Mouse (Mus musculus) heart, embryonic 10.5 days (tissue): ENCODE measurements at regions not wholly inside any gene's neighbourhood (a gene's known extent, or its start where the extent isn't known, plus 50 kb on each side); places are given as distances from the start of the nearest gene placed in this dataset.
A peak's percentile ranks its signal among the peaks of the same experiment; 100 is the strongest.

Experiments used
- DNase-seq: peaks from one replicate; pipeline ENCODE4 v3.0.0-alpha.2; 2017; ENCODE audit warnings: low spot score
- H3K27ac ChIP-seq: fragments of 300-500 bp; sonication (generic); 2 replicates; pipeline ENCODE4 v1.5.1; 2016; ENCODE audit warnings: mild to moderate bottlenecking
- H3K27me3 ChIP-seq: fragments of 300-500 bp; sonication (generic); 2 replicates; pipeline ENCODE4 v1.6.1; 2016; ENCODE audit warnings: mild to moderate bottlenecking; ENCODE audit not compliant: poor library complexity, insufficient read depth, severe bottlenecking
- H3K36me3 ChIP-seq: fragments of 300-500 bp; sonication (generic); 2 replicates; pipeline ENCODE4 v1.6.1; 2016; ENCODE audit warnings: mild to moderate bottlenecking, moderate library complexity
- H3K4me1 ChIP-seq: fragments of 300-500 bp; sonication (generic); 2 replicates; pipeline ENCODE4 v1.6.1; 2016; ENCODE audit warnings: mild to moderate bottlenecking
- H3K4me3 ChIP-seq: fragments of 300-500 bp; sonication (generic); 2 replicates; pipeline ENCODE4 v1.5.1; 2016; ENCODE audit warnings: mild to moderate bottlenecking, moderate library complexity
- H3K9me3 ChIP-seq: fragments of 300-500 bp; sonication (generic); 2 replicates; pipeline ENCODE4 v1.6.1; 2016; ENCODE audit warnings: mild to moderate bottlenecking, moderate library complexity
- WGBS: fragments of 180-500 bp; shearing (Covaris S2); methylation state at CpG from one replicate; pipeline ENCODE4 v1.1.7; 2016; 5-methylcytosine and 5-hydroxymethylcytosine counted together

DNA sequence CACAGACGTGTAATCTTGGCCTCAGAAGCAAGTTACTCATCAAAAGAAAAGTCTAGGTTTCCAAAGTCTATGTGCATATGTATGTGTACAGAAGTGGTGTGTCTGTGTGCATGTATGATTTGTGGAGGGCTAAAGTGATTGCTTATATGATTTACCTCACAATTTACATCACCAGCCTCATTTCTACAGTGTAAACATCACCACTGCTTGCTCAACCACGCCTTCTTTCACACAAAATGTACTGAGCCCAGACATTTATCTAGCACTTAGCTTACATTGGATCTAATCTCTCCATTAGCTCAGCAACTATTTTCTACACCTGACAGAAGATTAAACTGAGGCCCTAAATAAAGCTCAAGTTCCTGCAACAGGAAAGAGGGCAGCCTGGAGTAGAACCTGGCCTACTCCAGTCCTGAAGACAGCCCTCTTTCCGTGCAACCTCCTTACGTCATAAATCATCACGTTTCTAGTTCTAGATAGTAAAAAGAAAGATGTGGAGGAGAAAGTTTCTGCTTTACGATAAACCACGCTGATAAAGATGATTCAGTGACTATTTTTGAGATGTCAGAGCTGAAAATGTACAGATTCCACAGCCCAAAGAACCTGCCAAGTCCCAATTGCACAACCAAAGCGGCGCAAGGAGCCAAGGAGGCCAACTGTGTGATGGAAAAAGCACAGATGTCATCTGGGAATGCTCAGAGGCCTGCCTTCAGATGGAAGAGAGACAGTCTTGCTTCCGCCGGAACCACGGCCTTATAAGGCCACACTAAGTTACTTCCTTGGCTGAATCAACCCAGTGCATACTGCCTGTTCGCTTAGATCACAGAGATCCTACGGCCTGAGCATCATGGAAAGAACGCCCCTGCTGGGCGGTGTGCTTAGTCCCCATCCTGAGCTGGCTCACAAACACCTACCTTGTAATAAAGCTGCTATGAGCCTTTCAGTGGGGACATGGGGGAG lies 72.5 kb upstream of the Thbs1 start:
- 66% methylated on average over 16 of the region's 16 CpGs for WGBS
- Histone ChIP-seq H3K27ac (no peak overlapping the region), H3K27me3 (no peaks in the 10 kb centered on the region), H3K4me3 (no peak overlapping the region), H3K9me3 (no peaks in the 10 kb centered on the region), H3K4me1 (peaks cover 5% of the 10 kb centered on the region; the same call in 1 of the 2 replicates), H3K36me3 (no peaks in the 10 kb centered on the region)
- peak; percentile 79 for DNase-seq

DNA sequence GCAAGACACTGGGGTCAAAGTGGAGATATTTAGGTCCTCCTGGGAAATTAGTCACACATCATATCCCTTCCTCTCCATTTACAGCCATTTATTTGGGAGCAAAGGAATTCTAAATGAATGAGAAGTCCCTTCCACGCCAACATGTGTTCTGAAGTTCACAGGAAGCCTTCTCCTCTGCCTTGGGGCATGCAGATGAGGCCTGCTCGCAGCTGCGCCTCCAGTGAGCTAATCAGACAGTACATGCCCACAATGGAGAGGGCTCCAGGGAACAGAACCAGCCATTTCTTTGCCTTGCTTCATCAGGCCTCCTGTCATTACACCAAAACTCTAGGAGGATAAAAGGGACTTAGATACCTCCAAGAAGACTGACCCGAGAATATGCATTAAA lies 71.9 kb upstream of the Thbs1 start:
- Histone ChIP-seq H3K27ac (0 out of 2 replicates have a peak overlapping the region, but pooled peaks have one; percentile 48), H3K27me3 (no peaks in the 10 kb centered on the region), H3K9me3 (no peaks in the 10 kb centered on the region), H3K4me3 (no peak overlapping the region), H3K4me1 (peaks cover 5% of the 10 kb centered on the region; the same call in 1 of the 2 replicates), H3K36me3 (no peaks in the 10 kb centered on the region)
- WGBS: 77% methylated on average over 4 of the region's 4 CpGs
- no peak for DNase-seq

DNA sequence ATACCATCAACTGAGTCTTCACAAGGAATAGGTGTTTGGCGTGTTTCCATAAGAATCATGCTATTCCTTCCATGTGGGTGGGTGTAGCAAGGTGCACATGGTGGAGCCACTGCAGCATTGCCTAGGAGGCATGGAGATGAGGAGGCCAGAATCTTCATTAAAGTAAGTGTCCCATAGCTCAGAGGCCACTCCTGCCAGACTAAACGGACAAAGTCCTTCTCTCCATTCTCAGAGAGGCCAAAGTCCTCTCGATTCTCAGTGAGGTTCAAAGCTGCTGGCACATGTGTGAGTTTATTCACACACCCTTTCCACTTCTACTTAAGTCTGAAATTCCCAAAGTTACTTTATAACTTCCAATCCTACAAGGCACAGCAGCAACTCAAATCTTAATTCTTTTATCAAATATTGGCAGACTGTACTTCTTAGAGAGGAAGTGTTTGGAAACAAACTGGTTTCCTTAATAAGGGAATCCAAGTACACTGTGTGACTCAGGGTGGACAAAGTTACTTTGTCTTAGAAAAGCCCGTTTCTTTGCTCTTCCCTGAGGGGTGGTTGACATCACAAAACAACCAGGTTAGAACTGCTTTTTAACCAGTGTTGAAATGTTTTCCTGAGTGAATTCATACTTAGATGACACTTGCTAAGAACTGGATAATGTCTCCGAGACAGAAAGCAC lies 69.2 kb upstream of the Thbs1 start:
- no peak for DNase-seq
- whole genome bisulfite sequencing: 74% methylated on average over 5 of the region's 5 CpGs
- no peaks in the 10 kb centered on the region for H3K9me3 ChIP-seq

DNA sequence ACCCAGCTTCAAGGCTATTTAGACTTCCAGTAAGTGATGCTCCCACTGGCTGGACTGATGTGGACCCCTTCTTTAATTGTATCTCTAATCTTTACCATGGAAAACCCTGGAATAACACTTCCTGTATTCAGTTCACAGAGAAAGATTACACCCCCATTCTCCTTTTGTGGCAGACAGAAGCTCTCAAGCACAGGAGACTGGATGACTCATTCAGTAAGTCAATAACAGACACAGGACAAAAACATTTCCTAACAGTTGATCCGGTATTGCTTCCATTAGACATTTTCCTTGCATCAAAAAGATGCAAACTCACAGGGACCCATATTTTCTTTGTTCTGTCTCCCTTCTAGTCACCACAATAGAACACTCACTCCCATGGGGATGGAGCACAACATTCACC lies 67.0 kb upstream of the Thbs1 start:
- H3K36me3 ChIP-seq: no peaks in the 10 kb centered on the region
- 70% methylated on average over 1 of the region's 1 CpGs for WGBS
- H3K4me3 ChIP-seq: no peak overlapping the region
- H3K9me3 ChIP-seq: no peaks in the 10 kb centered on the region
- H3K27me3 ChIP-seq: no peaks in the 10 kb centered on the region
- DNase-seq: no peak
- H3K4me1 ChIP-seq: peaks cover 3% of the 10 kb centered on the region; the same call in 1 of the 2 replicates
- H3K27ac ChIP-seq: no peak overlapping the region

More for the DNA sequence above, 69.2 kb upstream of the Thbs1 start:
- H3K27me3 ChIP-seq: no peaks in the 10 kb centered on the region
- peaks cover 5% of the 10 kb centered on the region; the same call in 1 of the 2 replicates for H3K4me1 ChIP-seq
- H3K4me3 ChIP-seq: no peak overlapping the region
- no peaks in the 10 kb centered on the region for H3K36me3 ChIP-seq
- H3K27ac ChIP-seq: no peak overlapping the region

DNA sequence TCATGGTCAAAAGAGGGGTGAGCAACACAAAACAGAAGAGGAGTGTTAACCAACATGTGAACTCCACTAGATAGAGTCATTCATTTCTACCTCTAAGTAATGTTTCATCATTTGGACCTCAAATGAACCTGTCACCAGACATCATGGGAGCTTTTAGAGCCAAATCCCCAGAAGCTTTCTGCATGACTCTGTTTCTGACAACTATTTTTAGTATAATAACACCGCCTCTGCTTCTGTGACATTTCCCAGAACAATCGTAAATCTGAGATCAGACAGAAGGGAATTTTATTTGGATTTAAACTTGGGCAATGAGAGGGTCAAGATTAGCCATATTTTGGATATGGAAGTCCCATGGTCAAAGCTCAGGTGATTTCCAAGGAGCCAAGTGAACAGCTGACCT lies 61.4 kb upstream of the Thbs1 start:
- Histone ChIP-seq H3K9me3 (no peaks in the 10 kb centered on the region), H3K27me3 (no peaks in the 10 kb centered on the region), H3K27ac (no peak overlapping the region), H3K4me3 (no peak overlapping the region), H3K36me3 (no peaks in the 10 kb centered on the region), H3K4me1 (no peaks in the 10 kb centered on the region)
- no peak for DNase-seq
- 82% methylated on average over 2 of the region's 2 CpGs for WGBS

DNA sequence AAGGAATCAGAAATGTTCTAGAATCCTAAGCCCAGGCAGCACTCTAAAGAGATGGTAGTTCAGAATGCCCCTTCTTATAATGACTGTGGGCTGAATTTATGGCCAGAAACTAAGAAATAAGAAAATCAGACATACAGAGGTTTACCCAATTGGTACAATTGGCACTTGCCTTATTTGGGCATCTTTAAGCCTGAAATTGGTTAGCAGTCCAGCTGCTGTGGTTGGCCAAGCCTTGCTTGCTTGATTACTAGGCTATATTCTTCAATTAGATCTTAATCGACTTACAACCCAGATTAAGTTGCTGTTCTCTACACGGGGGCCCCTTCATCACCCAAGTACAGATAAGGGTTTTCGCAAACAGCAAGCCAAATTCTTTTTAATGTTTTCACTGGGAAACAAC lies 60.1 kb upstream of the Thbs1 start:
- no peak overlapping the region for H3K27ac ChIP-seq
- no peak overlapping the region for H3K4me3 ChIP-seq
- no peak for DNase-seq
- 84% methylated on average over 3 of the region's 3 CpGs for WGBS
- H3K9me3 ChIP-seq: no peaks in the 10 kb centered on the region
- H3K27me3 ChIP-seq: no peaks in the 10 kb centered on the region
- H3K4me1 ChIP-seq: no peaks in the 10 kb centered on the region
- no peaks in the 10 kb centered on the region for H3K36me3 ChIP-seq

DNA sequence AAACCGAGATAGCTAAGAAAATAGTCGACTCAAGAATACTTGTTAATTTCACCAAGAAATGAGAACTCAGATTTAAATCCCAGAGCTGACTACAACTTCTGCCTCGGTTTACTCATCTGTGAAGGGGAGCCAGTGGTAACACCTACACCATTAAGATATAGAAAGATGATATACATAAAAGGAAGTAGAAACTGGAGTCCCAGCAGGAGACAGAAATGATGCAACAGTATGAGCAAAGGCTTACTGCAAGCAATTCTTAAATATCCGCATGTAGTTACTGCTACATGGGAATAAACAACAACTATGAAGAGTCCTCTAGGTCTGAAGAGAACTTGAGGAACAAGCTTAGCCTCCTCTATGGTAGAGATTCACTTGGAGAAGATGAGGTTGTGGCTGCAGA lies 58.2 kb upstream of the Thbs1 start:
- Histone ChIP-seq H3K27ac (no peak overlapping the region), H3K9me3 (no peaks in the 10 kb centered on the region), H3K4me3 (no peak overlapping the region), H3K27me3 (no peaks in the 10 kb centered on the region), H3K4me1 (no peaks in the 10 kb centered on the region), H3K36me3 (no peaks in the 10 kb centered on the region)
- WGBS: 86% methylated on average over 4 of the region's 4 CpGs
- DNase-seq: no peak

DNA sequence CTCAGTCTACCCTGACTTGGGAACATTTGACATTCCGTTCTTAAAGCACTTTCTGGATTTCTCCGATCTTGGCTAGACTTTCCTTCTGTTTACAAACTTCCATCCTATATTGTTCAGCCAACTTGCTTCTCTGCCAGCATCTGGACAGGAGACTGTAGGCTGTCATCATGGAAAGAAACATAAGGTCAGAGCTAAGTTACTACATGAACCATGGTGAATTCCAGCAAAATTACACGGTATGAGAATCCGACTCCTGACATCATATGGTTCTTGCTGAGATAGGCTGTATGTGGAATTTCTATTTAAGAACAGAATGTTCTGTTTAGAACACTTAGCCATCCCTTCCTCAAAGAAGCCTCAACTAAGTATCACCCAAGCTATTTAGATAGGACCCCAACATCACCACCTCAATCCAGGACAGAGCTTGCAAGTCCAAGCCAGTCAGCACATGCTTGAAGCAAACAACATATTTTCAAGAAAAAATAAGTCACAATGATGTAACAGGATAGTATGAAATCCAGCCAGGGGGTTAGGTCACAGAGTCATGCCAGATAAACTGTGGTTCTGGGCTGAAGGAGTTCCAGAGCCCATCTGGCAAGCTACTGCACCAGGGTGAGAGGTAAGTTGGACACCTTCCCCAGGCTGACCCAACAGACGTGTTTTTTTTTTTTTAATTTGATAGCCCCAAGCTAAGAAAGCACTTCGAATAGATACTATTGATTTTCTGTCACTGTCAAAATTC lies 52.9 kb upstream of the Thbs1 start:
- Histone ChIP-seq H3K9me3 (no peaks in the 10 kb centered on the region), H3K36me3 (no peaks in the 10 kb centered on the region), H3K4me3 (no peak overlapping the region), H3K27me3 (no peaks in the 10 kb centered on the region), H3K4me1 (0 out of 2 replicates have a peak, but pooled peaks cover 3% of the 10 kb centered on the region), H3K27ac (no peak overlapping the region)
- 83% methylated on average over 6 of the region's 6 CpGs for WGBS
- no peak for DNase-seq

DNA sequence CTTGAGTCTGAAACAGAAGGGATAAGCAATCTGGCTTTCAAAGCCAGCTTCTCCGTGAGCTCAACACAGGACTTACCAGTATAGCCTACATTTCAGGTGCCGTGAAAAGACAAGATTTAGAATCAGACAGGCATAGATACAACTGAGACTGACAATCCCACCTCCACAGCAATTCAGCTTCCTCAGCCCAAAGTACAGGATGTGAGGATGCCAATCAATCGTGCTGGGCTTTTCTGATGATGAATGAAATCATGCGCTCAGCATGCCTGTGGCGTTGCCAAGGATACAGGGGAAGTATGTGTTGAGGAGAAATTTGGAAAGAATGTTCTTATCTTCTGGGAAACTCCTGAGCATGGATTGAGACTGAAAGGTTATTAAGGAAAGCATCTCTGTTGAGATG lies 50.4 kb upstream of the Thbs1 start:
- Histone ChIP-seq H3K4me3 (no peak overlapping the region), H3K27ac (no peak overlapping the region), H3K4me1 (0 out of 2 replicates have a peak, but pooled peaks cover 3% of the 10 kb centered on the region), H3K36me3 (no peaks in the 10 kb centered on the region), H3K27me3 (no peaks in the 10 kb centered on the region), H3K9me3 (no peaks in the 10 kb centered on the region)
- 62% methylated on average over 5 of the region's 5 CpGs for WGBS
- DNase-seq: no peak
